Mouse (Mus musculus): ENCODE data around the gene Mknk1. TPM values are rescaled to one million over a fixed set of nuclear protein-coding genes. Genes with fewer than 3 reads are reported as not detected.

Gene Mknk1
- polyA plus RNA-seq, 1 experiment from 2014 or later: 25.6 TPM

GRCm38 (mm10) chr4:115848083-115848482 is 9.1 kb downstream of the Mknk1 start:
- ATAC-seq (replicated peaks; ENCODE audit: low FRiP score): no peak
- Histone ChIP-seq H3K4me3 (replicated peaks) (no peak overlapping the region), H3K4me2 (no peak overlapping the region), H3K36me3 (peaks cover 34% of the 10 kb centered on the region), H3K27ac (no peak overlapping the region), H3K4me1 (no peaks in the 10 kb centered on the region), H3K9ac (no peak overlapping the region), H3K27me3 (no peaks in the 10 kb centered on the region), H3K9me3 (replicated peaks) (no peaks in the 10 kb centered on the region)
- WGBS: 100% methylated on average over 1 of the region's 1 CpGs

DNA sequence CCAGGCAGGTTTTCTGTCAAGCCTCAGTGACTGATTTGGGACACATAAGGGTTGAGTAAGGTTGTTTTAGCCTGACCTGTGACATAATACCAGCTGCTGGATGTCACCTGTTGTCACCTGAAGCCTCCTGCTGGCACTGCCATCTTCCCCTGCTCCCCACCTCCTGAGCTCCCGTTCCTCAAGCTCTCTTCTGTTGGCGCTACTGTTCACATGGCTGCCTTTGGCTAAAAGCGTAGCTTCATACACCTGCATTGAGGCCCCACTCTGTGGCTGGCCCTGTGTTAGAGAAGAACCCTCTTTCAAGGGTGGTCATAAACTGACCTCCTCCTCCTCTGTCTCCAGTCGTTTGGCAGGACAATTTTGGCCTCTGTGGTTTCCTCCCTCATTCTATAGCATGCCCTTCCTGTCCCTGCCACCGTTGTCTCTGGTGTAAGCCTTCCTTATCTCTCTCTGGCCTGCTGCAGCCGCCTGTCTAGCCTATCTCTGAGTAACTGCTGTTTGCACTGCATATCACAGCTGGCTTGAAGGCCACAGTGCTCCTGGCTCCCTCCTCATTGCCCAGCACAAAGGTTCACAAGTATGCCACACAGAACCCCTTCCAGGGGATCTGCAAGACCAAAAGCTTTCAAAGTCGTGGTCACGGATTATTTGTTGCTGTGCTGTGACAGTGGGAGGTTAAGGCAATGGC is 10.1 kb downstream of the Mknk1 start:
- Histone ChIP-seq H3K4me1 (no peaks in the 10 kb centered on the region), H3K4me3 (replicated peaks) (no peak overlapping the region), H3K36me3 (peaks cover 34% of the 10 kb centered on the region), H3K27me3 (no peaks in the 10 kb centered on the region), H3K9ac (no peak overlapping the region), H3K4me2 (no peak overlapping the region), H3K27ac (no peak overlapping the region), H3K9me3 (replicated peaks) (no peaks in the 10 kb centered on the region)
- whole genome bisulfite sequencing: 60% methylated on average over 8 of the region's 8 CpGs
- ATAC-seq (replicated peaks; ENCODE audit: low FRiP score): peak; percentile 80; the same call in 1 of the 2 replicates

GRCm38 (mm10) chr4:115850111-115850510 is 11.1 kb downstream of the Mknk1 start:
- H3K4me1 ChIP-seq: 0 out of 2 replicates have a peak, but pooled peaks cover 3% of the 10 kb centered on the region
- H3K27ac ChIP-seq: no peak overlapping the region
- no peaks in the 10 kb centered on the region for H3K27me3 ChIP-seq
- H3K9ac ChIP-seq: no peak overlapping the region
- H3K4me3 ChIP-seq (replicated peaks): no peak overlapping the region
- H3K4me2 ChIP-seq: no peak overlapping the region
- ATAC-seq (replicated peaks; ENCODE audit: low FRiP score): no peak
- peaks cover 34% of the 10 kb centered on the region for H3K36me3 ChIP-seq
- H3K9me3 ChIP-seq (replicated peaks): no peaks in the 10 kb centered on the region
- WGBS: 75% methylated on average over 2 of the region's 2 CpGs

GRCm38 (mm10) chr4:115850631-115851030 is 11.6 kb downstream of the Mknk1 start:
- no peak overlapping the region for H3K9ac ChIP-seq
- H3K4me3 ChIP-seq (replicated peaks): no peak overlapping the region
- 0 out of 2 replicates have a peak, but pooled peaks cover 3% of the 10 kb centered on the region for H3K4me1 ChIP-seq
- WGBS: 26% methylated on average over 2 of the region's 2 CpGs
- H3K9me3 ChIP-seq (replicated peaks): no peaks in the 10 kb centered on the region
- H3K27me3 ChIP-seq: no peaks in the 10 kb centered on the region
- H3K4me2 ChIP-seq: no peak overlapping the region
- ATAC-seq (replicated peaks; ENCODE audit: low FRiP score): no peak
- peaks cover 34% of the 10 kb centered on the region for H3K36me3 ChIP-seq
- H3K27ac ChIP-seq: no peak overlapping the region

GRCm38 (mm10) chr4:115851569-115851968 is 12.6 kb downstream of the Mknk1 start:
- H3K4me1 ChIP-seq: 0 out of 2 replicates have a peak, but pooled peaks cover 3% of the 10 kb centered on the region
- H3K36me3 ChIP-seq: peaks cover 34% of the 10 kb centered on the region
- WGBS: 88% methylated on average over 6 of the region's 6 CpGs
- H3K4me3 ChIP-seq (replicated peaks): no peak overlapping the region
- ATAC-seq (replicated peaks; ENCODE audit: low FRiP score): no peak
- H3K27me3 ChIP-seq: no peaks in the 10 kb centered on the region
- H3K9me3 ChIP-seq (replicated peaks): no peaks in the 10 kb centered on the region
- no peak overlapping the region for H3K27ac ChIP-seq
- H3K9ac ChIP-seq: no peak overlapping the region
- no peak overlapping the region for H3K4me2 ChIP-seq

- Histone ChIP-seq H3K4me2 (no peak overlapping the region), H3K27ac (no peak overlapping the region), H3K4me1 (0 out of 2 replicates have a peak, but pooled peaks cover 3% of the 10 kb centered on the region), H3K27me3 (no peaks in the 10 kb centered on the region), H3K9me3 (replicated peaks) (no peaks in the 10 kb centered on the region), H3K36me3 (peaks cover 44% of the 10 kb centered on the region), H3K4me3 (replicated peaks) (no peak overlapping the region), H3K9ac (no peak overlapping the region)
- ATAC-seq (replicated peaks; ENCODE audit: low FRiP score): no peak
- 45% methylated on average over 6 of the region's 6 CpGs for WGBS
Observed at GRCm38 (mm10) chr4:115855100-115855499, 16.1 kb downstream of the Mknk1 start.

- H3K9me3 ChIP-seq (replicated peaks): no peaks in the 10 kb centered on the region
- no peaks in the 10 kb centered on the region for H3K27me3 ChIP-seq
- no peak overlapping the region for H3K4me3 ChIP-seq (replicated peaks)
- peaks cover 44% of the 10 kb centered on the region for H3K36me3 ChIP-seq
- 73% methylated on average over 4 of the region's 4 CpGs for WGBS
- ATAC-seq (replicated peaks; ENCODE audit: low FRiP score): no peak
- no peak overlapping the region for H3K4me2 ChIP-seq
- no peak overlapping the region for H3K27ac ChIP-seq
- H3K4me1 ChIP-seq: 0 out of 2 replicates have a peak, but pooled peaks cover 3% of the 10 kb centered on the region
- H3K9ac ChIP-seq: no peak overlapping the region
Observed at GRCm38 (mm10) chr4:115855609-115856008, 16.6 kb downstream of the Mknk1 start.

GRCm38 (mm10) chr4:115856282-115856681 is 17.3 kb downstream of the Mknk1 start:
- Histone ChIP-seq H3K4me2 (no peak overlapping the region), H3K27me3 (no peaks in the 10 kb centered on the region), H3K9me3 (replicated peaks) (no peaks in the 10 kb centered on the region), H3K4me3 (replicated peaks) (no peak overlapping the region), H3K27ac (no peak overlapping the region), H3K36me3 (peaks cover 45% of the 10 kb centered on the region), H3K9ac (no peak overlapping the region), H3K4me1 (0 out of 2 replicates have a peak, but pooled peaks cover 3% of the 10 kb centered on the region)
- no peak; the same call in 1 of the 2 replicates for ATAC-seq (replicated peaks; ENCODE audit: low FRiP score)
- WGBS: 82% methylated on average over 4 of the region's 4 CpGs

DNA sequence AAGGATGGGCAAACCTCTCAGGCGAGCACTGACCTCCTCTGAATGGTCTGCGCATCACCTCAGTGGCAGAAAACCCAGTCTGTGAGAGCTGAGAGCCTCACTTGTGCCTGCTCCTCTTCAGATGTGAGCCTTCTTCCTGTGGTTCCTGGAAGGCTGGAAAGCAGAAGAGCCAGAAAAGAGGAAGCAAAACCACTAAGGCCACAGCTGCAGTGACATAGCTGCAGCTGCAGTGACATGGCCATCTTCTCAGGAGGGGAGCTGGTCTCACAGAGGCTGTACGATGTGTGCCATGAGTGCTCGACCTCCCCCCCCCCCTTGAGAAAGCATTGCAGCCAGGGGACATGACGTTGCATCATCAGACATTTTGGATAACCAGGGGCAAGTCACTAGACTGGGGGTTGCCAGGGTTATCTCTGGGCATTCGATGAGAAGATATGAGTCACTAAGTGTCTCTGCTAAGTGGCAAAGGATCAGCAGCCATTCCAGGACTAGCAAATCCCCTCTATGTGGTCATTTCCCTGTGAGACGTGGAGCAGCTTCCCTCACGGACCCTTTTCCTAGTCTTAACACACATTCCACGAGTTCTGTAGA is 18.4 kb downstream of the Mknk1 start:
- Histone ChIP-seq H3K36me3 (peaks cover 49% of the 10 kb centered on the region), H3K9me3 (replicated peaks) (no peaks in the 10 kb centered on the region), H3K4me1 (0 out of 2 replicates have a peak, but pooled peaks cover 3% of the 10 kb centered on the region), H3K4me3 (replicated peaks) (no peak overlapping the region), H3K27ac (no peak overlapping the region), H3K27me3 (no peaks in the 10 kb centered on the region), H3K9ac (no peak overlapping the region), H3K4me2 (no peak overlapping the region)
- ATAC-seq (replicated peaks; ENCODE audit: low FRiP score): no peak
- 86% methylated on average over 9 of the region's 9 CpGs for WGBS

DNA sequence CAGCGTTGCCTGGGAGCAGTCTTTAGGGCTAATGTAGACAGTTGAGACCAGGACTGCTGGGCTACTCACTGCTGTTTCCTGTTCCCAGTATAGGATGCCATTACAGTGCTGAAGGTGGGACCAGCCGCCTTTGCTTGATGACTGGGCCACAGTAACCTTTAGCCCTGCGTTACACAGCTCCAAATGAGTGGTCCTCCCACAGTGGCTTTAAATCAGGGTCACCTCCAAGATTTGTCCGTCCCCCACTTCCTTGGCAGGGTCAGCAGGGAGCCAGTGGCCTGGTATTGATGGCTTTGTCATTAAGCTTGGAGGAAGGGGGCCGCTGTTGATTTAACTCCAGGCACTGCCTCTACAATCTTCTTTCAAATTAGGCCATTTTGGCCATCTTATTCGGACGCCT is 24.4 kb downstream of the Mknk1 start:
- Histone ChIP-seq H3K36me3 (peaks cover 50% of the 10 kb centered on the region), H3K9ac (no peak overlapping the region), H3K4me2 (no peak overlapping the region), H3K4me3 (replicated peaks) (no peak overlapping the region), H3K27ac (no peak overlapping the region), H3K27me3 (no peaks in the 10 kb centered on the region), H3K4me1 (peaks cover 7% of the 10 kb centered on the region; the same call in 1 of the 2 replicates), H3K9me3 (replicated peaks) (no peaks in the 10 kb centered on the region)
- WGBS: 41% methylated on average over 7 of the region's 7 CpGs
- ATAC-seq (replicated peaks; ENCODE audit: low FRiP score): no peak

GRCm38 (mm10) chr4:115863880-115864279 is 24.9 kb downstream of the Mknk1 start:
- H3K4me1 ChIP-seq: peaks cover 8% of the 10 kb centered on the region; the same call in 1 of the 2 replicates
- H3K4me2 ChIP-seq: no peak overlapping the region
- no peaks in the 10 kb centered on the region for H3K27me3 ChIP-seq
- no peak overlapping the region for H3K4me3 ChIP-seq (replicated peaks)
- no peaks in the 10 kb centered on the region for H3K9me3 ChIP-seq (replicated peaks)
- WGBS: 17% methylated on average over 10 of the region's 10 CpGs
- H3K27ac ChIP-seq: no peak overlapping the region
- H3K36me3 ChIP-seq: peaks cover 50% of the 10 kb centered on the region
- no peak overlapping the region for H3K9ac ChIP-seq
- ATAC-seq (replicated peaks; ENCODE audit: low FRiP score): no peak

- no peaks in the 10 kb centered on the region for H3K27me3 ChIP-seq
- H3K4me3 ChIP-seq (replicated peaks): no peak overlapping the region
- WGBS: 30% methylated on average over 16 of the region's 16 CpGs
- peaks cover 8% of the 10 kb centered on the region for H3K4me1 ChIP-seq
- ATAC-seq (replicated peaks; ENCODE audit: low FRiP score): no peak
- H3K9me3 ChIP-seq (replicated peaks): no peaks in the 10 kb centered on the region
- peaks cover 43% of the 10 kb centered on the region for H3K36me3 ChIP-seq
- no peak overlapping the region for H3K4me2 ChIP-seq
- no peak overlapping the region for H3K9ac ChIP-seq
- H3K27ac ChIP-seq: no peak overlapping the region
Observed at GRCm38 (mm10) chr4:115869512-115870210, 30.7 kb downstream of the Mknk1 start.

Data from kidney, embryonic 15.5 days (tissue).